Mouse (Mus musculus): ENCODE results near the gene S100a6.

Gene S100a6

DNA sequence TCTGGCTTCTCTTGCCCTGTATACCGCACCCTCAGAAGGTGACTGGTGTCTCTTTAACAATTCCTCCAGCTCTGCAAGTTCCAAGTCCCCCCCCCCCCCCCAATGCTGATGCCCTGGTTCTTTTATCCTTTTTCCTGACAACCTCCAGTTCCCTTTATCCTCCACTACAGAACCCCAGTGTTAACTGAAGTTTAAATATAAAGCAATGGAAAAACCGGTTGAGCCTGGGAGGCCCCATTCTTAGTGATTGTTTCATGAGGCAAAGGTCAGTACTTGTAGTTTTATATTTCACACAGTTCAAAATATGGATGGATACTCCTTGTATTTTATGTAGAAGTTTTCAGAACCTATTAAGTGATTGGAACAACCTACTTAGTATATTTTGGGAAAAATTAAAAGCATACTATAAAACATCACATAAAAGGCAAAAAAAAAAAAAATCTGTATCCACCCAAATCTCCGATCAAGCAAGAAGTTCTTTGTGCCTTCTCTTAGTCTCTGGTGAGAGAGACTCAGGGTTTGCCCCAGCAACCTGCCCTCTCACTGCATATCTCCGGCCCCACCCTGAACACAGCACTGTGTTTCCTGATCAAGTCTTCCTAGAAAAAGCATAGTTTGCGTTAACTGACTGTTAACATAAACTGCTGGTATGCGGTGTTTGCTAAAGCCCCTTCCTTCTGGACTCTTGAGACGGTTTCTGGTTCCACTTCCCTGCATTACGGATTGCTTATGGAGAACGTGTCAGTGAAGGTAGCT is 13.8 kb downstream of the S100a6 start:
- peak in 1 of 2 experiments; percentile 10 for DNase-seq (ENCODE audit: low spot score in 2 of 2)

GRCm38 (mm10) chr3:90627366-90627765 is 14.7 kb downstream of the S100a6 start:
- peak in 1 of 2 experiments; percentile 14 for DNase-seq (ENCODE audit: low spot score in 2 of 2)

DNA sequence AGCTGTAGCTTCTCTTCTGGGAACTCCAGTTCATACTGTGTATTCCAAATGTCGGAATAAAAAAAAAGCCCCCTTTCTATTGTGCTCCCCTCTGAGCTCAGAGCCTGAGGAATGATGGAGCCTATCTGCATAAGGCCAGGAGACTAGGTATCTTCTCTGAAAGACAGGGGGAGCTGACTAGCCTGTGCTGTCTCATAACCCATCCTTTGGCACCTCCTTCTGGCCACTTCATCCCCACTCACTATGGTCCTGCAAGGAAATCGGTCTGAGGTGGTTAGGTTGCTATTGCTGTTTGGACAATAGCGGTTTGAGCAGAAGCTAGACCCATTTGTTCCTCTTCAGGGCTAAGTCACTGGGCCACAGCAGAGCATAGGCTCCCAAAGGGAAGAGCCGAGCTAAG is 15.1 kb downstream of the S100a6 start:
- peak in 1 of 2 experiments; percentile 45 for DNase-seq (ENCODE audit: low spot score in 2 of 2)

GRCm38 (mm10) chr3:90629298-90629697 is 16.6 kb downstream of the S100a6 start:
- DNase-seq (ENCODE audit: low spot score in 2 of 2), result peak in 1 of 2 experiments; percentile 5

- no peak for DNase-seq (ENCODE audit: low spot score in 2 of 2)
These were observed 19.3 kb downstream of the S100a6 start for GRCm38 (mm10) chr3:90631984-90632383.

DNA sequence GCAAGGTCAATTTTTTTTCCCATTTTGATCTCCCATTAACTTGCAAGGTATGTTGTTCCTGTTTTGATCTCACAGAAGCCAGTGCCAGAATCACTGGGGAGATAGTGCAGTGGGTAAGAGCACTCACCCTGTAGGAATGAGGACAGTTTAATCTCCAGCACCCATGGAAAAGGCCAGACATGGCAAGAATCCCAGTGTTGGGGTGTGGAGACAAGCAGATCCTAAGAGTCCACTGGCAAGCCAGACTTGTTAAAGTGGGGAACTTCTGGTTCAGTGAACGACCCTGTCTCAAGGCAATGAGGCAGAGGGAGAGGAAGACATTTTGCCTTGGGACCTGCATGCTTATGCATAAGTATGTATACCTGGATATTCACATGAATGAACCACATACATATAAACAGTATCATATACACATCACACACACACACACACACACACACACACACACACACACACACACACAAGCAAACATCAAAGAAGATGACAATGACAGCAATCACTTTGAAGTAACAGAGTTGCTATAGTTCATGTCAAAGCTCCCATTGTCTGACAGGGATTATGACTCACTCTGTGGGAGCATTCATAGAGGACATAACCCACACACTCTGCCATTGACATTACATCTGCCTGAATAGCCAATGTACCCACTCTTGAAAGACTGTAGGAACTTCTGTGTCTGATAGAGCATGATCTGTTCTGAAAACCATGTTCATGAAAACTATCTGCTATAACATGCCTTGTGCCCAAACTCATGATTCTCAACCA is 26.0 kb downstream of the S100a6 start:
- DNase-seq (ENCODE audit: low spot score in 2 of 2), result no peak

- DNase-seq (ENCODE audit: low spot score in 2 of 2), result no peak
These were observed 27.0 kb downstream of the S100a6 start for GRCm38 (mm10) chr3:90639511-90640154.

DNA sequence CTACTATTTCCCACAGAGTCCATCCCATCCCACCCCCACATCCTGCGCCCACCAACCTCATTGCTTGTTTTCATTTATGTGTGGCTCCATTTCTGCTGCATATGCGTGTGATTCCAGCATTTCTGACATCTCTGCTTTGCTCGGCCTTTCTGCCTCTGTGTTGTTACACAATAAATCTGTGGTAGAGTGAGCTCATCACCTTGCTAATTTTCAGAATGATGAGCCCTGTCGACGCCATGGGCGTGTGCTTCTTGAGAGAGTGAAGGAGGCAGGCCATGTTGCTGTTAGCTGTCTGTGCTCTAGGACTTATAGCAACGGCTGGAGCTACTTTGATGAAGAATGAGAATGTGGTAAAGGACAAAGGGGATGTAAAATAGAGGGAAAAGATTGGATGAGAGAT is 28.3 kb downstream of the S100a6 start:
- DNase-seq (ENCODE audit: low spot score in 2 of 2), result no peak

DNA sequence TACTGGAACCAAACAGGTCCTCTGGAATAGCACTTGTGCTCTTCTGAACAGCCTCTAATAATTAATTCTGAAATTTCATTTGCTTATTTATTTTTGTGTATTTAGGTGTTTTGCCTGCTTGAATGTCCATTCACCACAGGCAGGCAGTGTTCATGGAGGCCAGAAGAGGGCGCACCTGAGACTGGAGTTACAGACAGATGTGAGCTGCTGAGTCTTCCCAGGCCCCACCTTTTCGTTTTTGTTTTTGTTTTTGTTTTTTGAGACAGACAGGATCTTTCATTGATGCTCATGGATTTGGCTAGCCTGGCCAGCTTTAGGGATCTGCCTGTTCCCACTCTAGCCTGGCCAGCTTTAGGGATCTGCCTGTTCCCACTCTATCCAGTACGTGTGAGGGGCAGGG is 31.5 kb downstream of the S100a6 start:
- DNase-seq (ENCODE audit: low spot score in 2 of 2), result peak in 1 of 2 experiments; percentile 42

DNA sequence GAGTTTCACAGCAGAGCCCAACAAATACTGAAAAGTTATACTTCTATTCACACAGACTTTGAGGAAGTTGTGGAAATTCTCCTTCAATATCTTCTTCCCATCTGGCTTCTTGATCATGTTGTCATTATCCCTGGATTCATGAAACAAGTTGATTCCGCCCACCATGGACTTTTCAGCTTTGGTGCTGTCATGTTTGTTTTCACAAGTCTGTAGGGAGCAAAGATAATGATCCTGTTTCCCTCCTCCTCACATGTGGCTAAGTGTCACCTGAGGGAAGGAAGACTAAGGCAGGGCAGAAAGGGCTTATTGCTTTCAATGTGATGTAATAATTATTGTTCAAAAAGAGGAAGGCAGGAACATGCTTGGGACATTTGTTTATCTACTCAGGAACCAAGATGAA is 34.6 kb downstream of the S100a6 start:
- no peak for DNase-seq (ENCODE audit: low spot score in 2 of 2)

- DNase-seq (ENCODE audit: low spot score in 2 of 2), result peak in 1 of 2 experiments; percentile 40
These were observed 36.3 kb downstream of the S100a6 start for GRCm38 (mm10) chr3:90648981-90649380.

- DNase-seq (ENCODE audit: low spot score in 2 of 2), result no peak
These were observed 37.1 kb downstream of the S100a6 start for GRCm38 (mm10) chr3:90649832-90650231.

- DNase-seq (ENCODE audit: low spot score in 2 of 2), result peak; percentile 85 to 90
These were observed 40.3 kb downstream of the S100a6 start for GRCm38 (mm10) chr3:90652878-90653508.

GRCm38 (mm10) chr3:90653717-90654116 is 41.0 kb downstream of the S100a6 start, which contains the start of gene S100a7a:
Gene S100a7a (plus strand): TSS chr3:90654017.
- no peak for DNase-seq (ENCODE audit: low spot score in 2 of 2)

DNA sequence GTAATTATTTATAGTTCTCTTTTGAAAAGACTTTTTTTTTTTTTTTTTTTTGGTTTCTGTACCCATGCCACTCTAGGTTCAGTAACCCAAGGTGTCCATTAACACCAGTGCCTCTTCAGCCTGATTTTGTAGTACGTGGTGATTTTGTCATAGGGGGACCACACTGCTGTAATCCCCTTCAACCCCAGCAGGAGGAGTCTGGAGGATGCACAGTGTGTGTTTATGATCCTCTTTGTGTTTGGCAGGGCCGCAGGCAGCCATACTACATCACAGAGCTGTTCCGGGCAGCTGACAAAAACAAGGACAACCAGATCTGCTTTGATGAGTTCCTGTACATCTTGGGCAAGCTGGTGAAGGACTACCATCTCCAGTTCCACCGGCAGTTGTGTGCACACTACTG is 44.7 kb downstream of the S100a6 start:
- DNase-seq (ENCODE audit: low spot score in 2 of 2), result no peak

GRCm38 (mm10) chr3:90659364-90660044 is 46.8 kb downstream of the S100a6 start:
- no peak for DNase-seq (ENCODE audit: low spot score in 2 of 2)

DNA sequence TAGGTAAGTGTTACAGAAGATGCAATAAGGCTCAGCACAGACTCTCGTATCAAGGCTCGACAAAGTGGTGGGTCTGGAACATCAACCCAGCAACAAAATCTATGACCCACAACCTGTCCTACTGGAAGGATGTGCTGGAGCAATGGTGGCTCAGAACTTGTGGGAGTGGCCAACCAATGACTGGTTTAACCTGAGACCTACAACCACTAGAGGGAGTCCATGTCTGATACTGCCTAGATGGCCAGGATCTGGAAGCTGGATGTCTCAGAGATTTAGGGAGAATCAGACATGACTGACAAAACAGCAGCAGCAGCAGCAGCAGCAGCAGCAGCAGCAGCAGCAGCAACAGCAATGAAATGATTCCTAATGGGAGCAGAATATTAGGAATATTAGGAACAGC is 51.5 kb downstream of the S100a6 start:
- DNase-seq (ENCODE audit: low spot score in 2 of 2), result no peak

- DNase-seq (ENCODE audit: low spot score in 2 of 2), result no peak
These were observed 56.2 kb downstream of the S100a6 start, which contains the start of gene S100a8 for GRCm38 (mm10) chr3:90668846-90669245. Gene S100a8 (plus strand): TSS chr3:90668978.

Data from right cerebral cortex, postnatal 10 days (tissue).